24 mouse cellular contexts compared by ENCODE assay signal in genomic region chr7:109924965-109925364, GRCm38 (mm10). TPM values are rescaled to one million over a fixed set of nuclear protein-coding genes. Genes with fewer than 3 reads are reported as not detected.
DNase-seq lines count a peak whose midpoint lies in the region; ATAC-seq and TF ChIP-seq lines count a peak whose summit lies in the region.
"Had no signal": no experiment of that assay in that cellular context is flagged by ENCODE, and none has a peak within 500 bp of the region (broad histone marks: within the 10 kb centered on the region; RNA-seq: fewer than 3 reads in every experiment).

No protein-coding gene starts in this region.

- DNase-seq in cerebellum, adult 2 months = peak in 1 of 2 experiments; percentile 22
- DNase-seq in cerebellum, adult 8-10 months = no peak
- no peak for DNase-seq in layer of hippocampus, adult 2 months (ENCODE audit: low spot score in 2 of 2)
- DNase-seq in layer of hippocampus, adult 18-20 months (ENCODE audit: low spot score in 2 of 2) = no peak
- DNase-seq in embryo, embryonic 11 days = no peak
- no peak for DNase-seq in layer of hippocampus, postnatal 36 days
- DNase-seq: adrenal gland, postnatal 14 days; cerebellum, adult 11 months; forebrain, postnatal 0 days; kidney, adult 18-20 months; liver, postnatal 0 days; right cerebral cortex, postnatal 4 days; thymus, postnatal 14 days had no signal

- ATAC-seq in lung, embryonic 15.5 days (ENCODE audit: borderline replicate concordance, extremely low read depth, low FRiP score, low TSS enrichment) = 0 out of 2 replicates have a peak, but pooled peaks have one; percentile 52
- ATAC-seq: forebrain, postnatal 0 days; liver, postnatal 0 days; midbrain, embryonic 15.5 days had no signal

- peak overlapping the region; percentile 68; the same call in 1 of the 2 replicates for H3K27ac ChIP-seq in cerebellum, adult 2 months (ENCODE audit: insufficient read depth, low read length)
- peak overlapping the region; percentile 72 for H3K27ac ChIP-seq in layer of hippocampus, adult 2 months
- H3K27ac ChIP-seq in lung, embryonic 15.5 days = peak overlapping the region; percentile 33; the same call in 1 of the 2 replicates
- peak overlapping the region; percentile 33; the same call in 1 of the 2 replicates for H3K27ac ChIP-seq in olfactory bulb, adult 2 months (ENCODE audit: insufficient read depth, low read depth, low read length)
- H3K27ac ChIP-seq: embryonic facial prominence, embryonic 13.5 days; heart, embryonic 10.5 days; kidney, postnatal 0 days; limb, embryonic 10.5 days; midbrain, embryonic 15.5 days had no signal

- H3K9me3 ChIP-seq in lung, embryonic 15.5 days = no peaks in the 10 kb centered on the region
- H3K9me3 ChIP-seq: embryonic facial prominence, embryonic 13.5 days; heart, embryonic 10.5 days; limb, embryonic 10.5 days; midbrain, embryonic 15.5 days had no signal

- no peak overlapping the region for H3K9ac ChIP-seq in lung, embryonic 15.5 days
- H3K9ac ChIP-seq: embryonic facial prominence, embryonic 13.5 days; forebrain, postnatal 0 days; liver, postnatal 0 days; midbrain, embryonic 15.5 days had no signal

- no peaks in the 10 kb centered on the region for H3K27me3 ChIP-seq in cerebellum, adult 2 months (ENCODE audit: control insufficient read depth, insufficient read depth, low read length)
- H3K27me3 ChIP-seq in lung, embryonic 15.5 days = no peaks in the 10 kb centered on the region
- H3K27me3 ChIP-seq: embryonic facial prominence, embryonic 13.5 days; midbrain, embryonic 15.5 days had no signal

- H3K4me1 ChIP-seq in cerebellum, adult 2 months (ENCODE audit: control insufficient read depth, insufficient read depth, low read length) = peaks cover 8% of the 10 kb centered on the region; the same call in 1 of the 2 replicates
- H3K4me1 ChIP-seq in lung, embryonic 15.5 days = peaks cover 13% of the 10 kb centered on the region
- H3K4me1 ChIP-seq in olfactory bulb, adult 2 months (ENCODE audit: control insufficient read depth, insufficient read depth, low read length) = peaks cover 8% of the 10 kb centered on the region
- H3K4me1 ChIP-seq: embryonic facial prominence, embryonic 13.5 days; limb, embryonic 10.5 days; midbrain, embryonic 15.5 days had no signal

- no peak for TF ChIP-seq POLR2A in cerebellum, adult 2 months (IDR thresholded peaks at IDR 0.05; ENCODE audit: borderline replicate concordance, insufficient read depth, low read length)
- no peak for TF ChIP-seq POLR2A in olfactory bulb, adult 2 months (IDR thresholded peaks at IDR 0.05; ENCODE audit: insufficient read depth, low read depth, low read length)

- no peak overlapping the region for H3K4me2 ChIP-seq in lung, embryonic 15.5 days
- H3K4me2 ChIP-seq: embryonic facial prominence, embryonic 13.5 days; midbrain, embryonic 15.5 days had no signal

- no peak overlapping the region for H3K4me3 ChIP-seq in cerebellum, adult 2 months (replicated peaks; ENCODE audit: insufficient read depth, low read depth, low read length)
- H3K4me3 ChIP-seq in layer of hippocampus, adult 2 months = no peak overlapping the region
- no peak overlapping the region for H3K4me3 ChIP-seq in lung, embryonic 15.5 days
- H3K4me3 ChIP-seq in olfactory bulb, adult 2 months (ENCODE audit: insufficient read depth, low read depth, low read length) = no peak overlapping the region
- H3K4me3 ChIP-seq: embryonic facial prominence, embryonic 13.5 days; heart, embryonic 10.5 days; limb, embryonic 10.5 days; midbrain, embryonic 15.5 days; myocyte had no signal

- H3K36me3 ChIP-seq in lung, embryonic 15.5 days = peaks cover 48% of the 10 kb centered on the region

- WGBS in cerebellum, adult 2 months = 68% methylated on average over 2 of the region's 2 CpGs
- WGBS in lung, embryonic 15.5 days = 69% methylated on average over 2 of the region's 2 CpGs
- 79% methylated on average over 2 of the region's 2 CpGs for WGBS in olfactory bulb, adult 2 months

- no peak for TF ChIP-seq CTCF in cerebellum, adult 2 months (IDR thresholded peaks at IDR 0.05; ENCODE audit: borderline replicate concordance, insufficient read depth, low read depth, low read length)
- no peak for TF ChIP-seq CTCF in layer of hippocampus, adult 2 months (conservative IDR thresholded peaks at IDR 0.05)
- TF ChIP-seq CTCF in olfactory bulb, adult 2 months (IDR thresholded peaks at IDR 0.05; ENCODE audit: insufficient read depth, low read depth, low read length) = no peak

RNA-seq across cellular contexts. Expression of gene Dennd5a, which starts 35.3 kb away (rescaled TPM):
- 270 TPM in 2 replicates for polyA plus RNA-seq in cerebellum, adult 2 months (2012; rRNA removed)
- 100 to 1,000 TPM; 211 to 212 TPM for total RNA-seq in layer of hippocampus, adult 2 months (2021)
- total RNA-seq in layer of hippocampus, adult 18-20 months (2021) = 100 to 1,000 TPM; 215 to 216 TPM
- 35.4 and 38.4 TPM in 2 replicates for polyA plus RNA-seq in lung, embryonic 15.5 days (2015; fragmentation: Nextera tagmentation; extraction: Ambion mirVana)
- 223 TPM in 1 of 2 replicates, not detected in the other for polyA plus RNA-seq in olfactory bulb, adult 2 months (2012; ENCODE audit: insufficient read depth, insufficient read length, low replicate concordance, missing spikeins)
- total RNA-seq in layer of hippocampus, postnatal 36 days (2021) = 100 to 1,000 TPM; 206 to 213 TPM

RNA-seq across cellular contexts. Expression of gene Scube2, which starts 59.5 kb away (rescaled TPM):
- polyA plus RNA-seq in cerebellum, adult 2 months (2012; rRNA removed) = 0.26 and 0.33 TPM in 2 replicates
- total RNA-seq in layer of hippocampus, adult 2 months (2021) = 1 to 10 TPM; 2.1 TPM
- total RNA-seq in layer of hippocampus, adult 18-20 months (2021) = 1 to 10 TPM; 1.3 to 1.4 TPM
- polyA plus RNA-seq in lung, embryonic 15.5 days (2015; fragmentation: Nextera tagmentation; extraction: Ambion mirVana) = 2.5 and 3.1 TPM in 2 replicates
- not detected in 2 replicates for polyA plus RNA-seq in olfactory bulb, adult 2 months (2012; ENCODE audit: insufficient read depth, insufficient read length, low replicate concordance, missing spikeins)
- 1 to 10 TPM; 1.9 to 2.0 TPM for total RNA-seq in layer of hippocampus, postnatal 36 days (2021)
- total RNA-seq: common myeloid progenitor, adult 5-6 weeks; megakaryocyte-erythroid progenitor cell, adult 5-6 weeks had no signal
- polyA plus RNA-seq: liver, adult 2 months; myocyte had no signal
